Mouse (Mus musculus) cortical plate, adult 2 months (tissue): ENCODE measurements at regions not wholly inside any gene's neighbourhood (a gene's known extent, or its start where the extent isn't known, plus 50 kb on each side); places are given as distances from the start of the nearest gene placed in this dataset.

Experiments used
- CTCF ChIP-seq: fragments of 200-500 bp; IDR thresholded peaks from 2 replicates; pipeline ENCODE4 v1.5.1; 2011; ENCODE audit warnings: mild to moderate bottlenecking, control low read depth, low read length; ENCODE audit not compliant: insufficient read depth; ENCODE audit errors: extremely low read depth
- POLR2A ChIP-seq: fragments of 200-500 bp; IDR thresholded peaks from 2 replicates; pipeline ENCODE4 v1.6.1; 2011; ENCODE audit warnings: mild to moderate bottlenecking, low read length, control low read depth; ENCODE audit not compliant: insufficient read depth; ENCODE audit errors: extremely low read depth

DNA sequence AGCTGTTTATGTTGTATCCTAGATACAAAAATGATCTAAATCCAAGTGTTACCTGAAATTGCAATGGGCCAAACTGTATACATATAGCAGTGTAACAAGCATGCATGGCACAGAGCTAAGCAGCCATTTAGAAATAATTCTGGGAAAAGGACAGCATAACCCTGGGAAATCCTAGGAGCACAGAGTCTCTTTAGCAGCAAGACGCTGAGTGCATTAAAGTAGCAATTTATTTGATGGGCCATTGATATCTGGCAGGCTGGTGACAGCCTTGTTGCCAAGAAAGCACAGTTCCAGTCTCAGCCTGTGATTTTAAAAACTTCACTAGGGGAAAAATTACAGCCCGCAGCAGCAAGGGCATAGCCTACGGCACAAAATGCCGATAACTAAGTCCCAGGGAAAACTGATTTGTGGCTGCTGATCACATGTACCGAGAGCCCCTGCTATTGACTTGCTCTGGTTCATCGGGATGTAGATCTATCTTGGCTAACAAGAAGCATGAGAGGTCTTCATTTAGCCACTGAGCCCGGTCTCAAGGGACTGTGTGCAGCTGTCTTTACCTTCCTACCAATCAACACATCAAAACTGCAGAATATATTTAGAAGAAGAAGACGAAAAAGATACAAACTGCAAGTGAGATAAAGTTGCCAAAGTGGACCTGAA, 531.1 kb upstream of the Pitx2 start:
- TF ChIP-seq CTCF (no peak), POLR2A (no peak)
